In genomic region chr4:109550338-109551150, GRCm38 (mm10) we compare ENCODE assay signal across 10 mouse cellular contexts. TPM values are rescaled to one million over a fixed set of nuclear protein-coding genes. Genes with fewer than 3 reads are reported as not detected.
DNase-seq lines count a peak whose midpoint lies in the region; ATAC-seq and TF ChIP-seq lines count a peak whose summit lies in the region.
"Had no signal": no experiment of that assay in that cellular context is flagged by ENCODE, and none has a peak within 500 bp of the region (broad histone marks: within the 10 kb centered on the region; RNA-seq: fewer than 3 reads in every experiment).

No protein-coding gene starts in this region.

- H3K4me3 ChIP-seq in gastrocnemius, adult 2 months = peak overlapping the region; percentile 32
- peak overlapping the region; percentile 29 for H3K4me3 ChIP-seq in brown adipose tissue, adult 24 weeks (ENCODE audit: insufficient read depth, low read depth, low read length)
- H3K4me3 ChIP-seq in liver, embryonic 16.5 days (ENCODE audit: low read depth, low read length) = peak overlapping the region; percentile 6; the same call in 1 of the 2 replicates
- H3K4me3 ChIP-seq: erythroblast, embryonic 14.5 days had no signal

- H3K4me2 ChIP-seq in liver, embryonic 16.5 days (ENCODE audit: low read depth, low read length) = peak overlapping the region; percentile 28

- H3K36me3 ChIP-seq in liver, embryonic 16.5 days (ENCODE audit: control insufficient read depth, insufficient read depth) = no peaks in the 10 kb centered on the region

- H3K4me1 ChIP-seq in brown adipose tissue, adult 24 weeks (ENCODE audit: control insufficient read depth, insufficient read depth, insufficient read length, low read length) = no peaks in the 10 kb centered on the region
- no peaks in the 10 kb centered on the region for H3K4me1 ChIP-seq in liver, embryonic 16.5 days (ENCODE audit: control insufficient read depth, low read depth, low read length)

- TF ChIP-seq CTCF in gastrocnemius, adult 2 months (IDR thresholded peaks at IDR 0.05) = no peak

- intact Hi-C loops in gastrocnemius, adult 2 months (cut with DNase I) = no loop called here

- 10% methylated on average over 11 of the region's 11 CpGs for WGBS in liver, embryonic 16.5 days (ENCODE audit: insufficient replicate concordance)

- no peak for DNase-seq in gastrocnemius, adult 2 months
- DNase-seq in gastrocnemius, adult 18-20 months (ENCODE audit: low spot score) = no peak
- DNase-seq in kidney, adult 11 months = peak; percentile 45
- DNase-seq in Muller cell, postnatal 12 days (ENCODE audit: inconsistent ontology term) = no peak
- DNase-seq in thymus, adult 18-20 months = no peak
- no peak for DNase-seq in cerebellum, postnatal 4 days (ENCODE audit: low spot score in 2 of 2)

- no peak for ATAC-seq in liver, embryonic 16.5 days (ENCODE audit: low read depth)

- H3K9ac ChIP-seq in liver, embryonic 16.5 days (ENCODE audit: low read depth, low read length) = no peak overlapping the region

- no peaks in the 10 kb centered on the region for H3K27me3 ChIP-seq in liver, embryonic 16.5 days (ENCODE audit: control insufficient read depth, insufficient read depth, low read depth, low read length)

- H3K9me3 ChIP-seq in liver, embryonic 16.5 days (replicated peaks; ENCODE audit: control insufficient read depth, low read length) = no peaks in the 10 kb centered on the region

- H3K27ac ChIP-seq in gastrocnemius, adult 2 months = no peak overlapping the region
- H3K27ac ChIP-seq in brown adipose tissue, adult 24 weeks (replicated peaks; ENCODE audit: low read depth, low read length) = peak overlapping the region; percentile 53
- H3K27ac ChIP-seq in liver, embryonic 16.5 days (ENCODE audit: low read length) = no peak overlapping the region

RNA-seq across cellular contexts. Expression of gene 4930522H14Rik, which starts 19.4 kb away (rescaled TPM):
- not detected for total RNA-seq in gastrocnemius, adult 2 months (2021)
- not detected for total RNA-seq in gastrocnemius, adult 18-20 months (2021)
- polyA plus RNA-seq in brown adipose tissue, adult 24 weeks (2012; ENCODE audit: insufficient read depth, insufficient read length, missing spikeins) = not detected in 2 replicates
- polyA plus RNA-seq in liver, embryonic 16.5 days (2015; fragmentation: Nextera tagmentation; extraction: Ambion mirVana) = not detected in 2 replicates
- polyA plus RNA-seq: erythroblast, embryonic 14.5 days; neural tube, embryonic 14.5 days had no signal
